Mouse (Mus musculus) midbrain, postnatal 0 days (tissue): ENCODE measurements at regions not wholly inside any gene's neighbourhood (a gene's known extent, or its start where the extent isn't known, plus 50 kb on each side); places are given as distances from the start of the nearest gene placed in this dataset.

Experiments used
- ATAC-seq: fragments of 200-750 bp; cut with Nextera tagmentation; 2 replicates; pipeline ENCODE4 v1.8.0; 2017; ENCODE audit warnings: moderate number of reproducible peaks, mild to moderate bottlenecking, moderate TSS enrichment, moderate library complexity; ENCODE audit not compliant: low FRiP score
- DNase-seq: peaks from one replicate; pipeline ENCODE4 v3.0.0-alpha.2; 2015; ENCODE audit warnings: low spot score
- H3K27ac ChIP-seq: fragments of 300-500 bp; sonication (generic); 2 replicates; pipeline ENCODE4 v1.5.1; 2014; ENCODE audit warnings: low read depth, mild to moderate bottlenecking, low read length, mixed read lengths
- H3K27me3 ChIP-seq: fragments of 300-500 bp; sonication (generic); 2 replicates; pipeline ENCODE4 v1.6.1; 2014; ENCODE audit warnings: low read length, control low read depth, mixed read lengths; ENCODE audit not compliant: insufficient read depth
- H3K36me3 ChIP-seq: fragments of 300-500 bp; sonication (generic); 2 replicates; pipeline ENCODE4 v1.6.1; 2014; ENCODE audit warnings: low read length, control low read depth, mixed read lengths; ENCODE audit not compliant: insufficient read depth
- H3K4me1 ChIP-seq: fragments of 300-500 bp; sonication (generic); 2 replicates; pipeline ENCODE4 v1.6.1; 2014; ENCODE audit warnings: mild to moderate bottlenecking, control low read depth, antibody characterized with exemption, low read length, mixed read lengths; ENCODE audit not compliant: insufficient read depth
- H3K4me2 ChIP-seq: fragments of 300-500 bp; sonication (generic); 2 replicates; pipeline ENCODE4 v1.6.1; 2014; ENCODE audit warnings: low read depth, mild to moderate bottlenecking, low read length, mixed read lengths; ENCODE audit not compliant: poor library complexity, severe bottlenecking
- H3K4me3 ChIP-seq: fragments of 300-500 bp; sonication (generic); 2 replicates; pipeline ENCODE4 v1.5.1; 2014; ENCODE audit warnings: low read depth, mild to moderate bottlenecking, low read length, moderate library complexity
- H3K9ac ChIP-seq: fragments of 300-500 bp; sonication (generic); replicated peaks from 2 replicates; pipeline ENCODE4 v1.6.1; 2014; ENCODE audit warnings: mild to moderate bottlenecking, low read length, moderate library complexity, mixed read lengths; ENCODE audit not compliant: poor library complexity, severe bottlenecking
- H3K9me3 ChIP-seq: fragments of 300-500 bp; sonication (generic); 2 replicates; pipeline ENCODE4 v1.6.1; 2016; ENCODE audit warnings: low read length, control low read depth
- CTCF ChIP-seq: IDR thresholded peaks from 2 replicates; pipeline ENCODE4 v1.5.1; 2016; ENCODE audit warnings: antibody characterized with exemption, mild to moderate bottlenecking
- WGBS: fragments of 180-500 bp; shearing (Covaris S2); extraction: QIAGEN DNeasy Blood & Tissue Kit; methylation state at CpG from one replicate; pipeline ENCODE4 v1.1.7; 2014; 5-methylcytosine and 5-hydroxymethylcytosine counted together

DNA sequence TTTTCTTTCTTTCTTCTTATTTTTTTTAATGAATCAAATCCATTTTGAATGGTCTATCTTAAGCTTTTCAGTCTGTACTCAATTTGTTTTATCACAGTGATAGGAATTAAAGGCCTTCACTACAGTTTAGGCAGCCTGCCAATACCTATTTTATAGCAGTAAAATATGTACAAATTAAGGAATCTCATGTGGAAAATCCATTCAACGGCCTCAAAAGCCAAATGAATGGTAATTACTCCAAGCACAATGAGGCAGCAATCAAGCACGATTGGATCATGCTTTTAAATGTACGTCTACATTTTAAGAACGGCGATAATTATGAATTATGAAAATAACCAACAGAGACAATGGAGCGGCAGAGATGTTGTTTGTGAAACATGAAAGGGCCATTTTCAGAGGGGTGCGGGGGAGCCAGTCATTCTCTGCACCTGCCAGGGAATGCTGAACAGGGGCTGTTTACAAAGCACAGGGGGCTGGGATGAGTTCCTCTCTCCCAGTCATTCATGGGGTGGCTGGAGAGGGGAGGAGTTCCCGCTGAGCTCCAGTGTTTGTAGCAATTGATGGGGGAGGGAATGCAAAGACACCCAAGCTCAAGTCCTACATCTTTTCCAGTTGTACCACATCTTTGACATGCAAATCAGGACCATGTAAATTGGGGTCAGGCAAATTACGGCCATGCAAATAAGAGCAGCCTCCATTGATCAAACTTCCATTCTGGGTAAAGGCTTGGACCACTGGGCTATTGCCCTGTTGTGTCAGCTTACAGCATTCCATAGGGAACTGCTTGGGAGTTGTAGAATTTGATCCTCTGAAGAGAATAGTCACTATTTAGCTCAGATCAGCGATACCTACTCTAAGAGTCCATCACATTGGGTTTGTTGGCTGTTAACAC lies 381.1 kb upstream of the Castor2 start:
- Histone ChIP-seq H3K4me2 (no peak overlapping the region), H3K4me1 (0 out of 2 replicates have a peak, but pooled peaks cover 2% of the 10 kb centered on the region), H3K27ac (no peak overlapping the region), H3K9ac (no peak overlapping the region), H3K9me3 (no peaks in the 10 kb centered on the region), H3K36me3 (no peaks in the 10 kb centered on the region), H3K27me3 (no peaks in the 10 kb centered on the region), H3K4me3 (no peak overlapping the region)
- no peak for TF ChIP-seq CTCF
- ATAC-seq: no peak
- WGBS: 30% methylated on average over 10 of the region's 10 CpGs
- peak; percentile 26 for DNase-seq

DNA sequence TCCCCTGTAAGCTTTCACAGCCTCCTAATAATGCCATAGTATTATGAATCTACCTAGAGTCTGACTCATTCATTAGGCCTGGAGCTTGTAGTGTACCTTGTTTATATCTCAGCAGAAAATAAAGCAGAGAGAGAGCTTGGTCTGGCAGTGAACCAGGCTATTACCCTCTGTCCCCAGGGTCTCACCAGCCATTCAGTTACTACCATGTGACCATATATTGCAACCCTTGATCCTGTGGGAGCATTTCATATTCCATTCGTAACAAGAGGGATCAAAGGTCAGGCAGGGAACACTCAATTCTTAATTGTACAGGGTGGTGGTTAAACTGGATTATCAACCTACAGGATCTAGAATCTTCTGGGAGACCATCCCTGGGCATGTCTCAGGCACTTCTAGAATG lies 383.7 kb upstream of the Castor2 start:
- 90% methylated on average over 1 of the region's 1 CpGs for WGBS
- ATAC-seq (no peak), DNase-seq (no peak)
- no peak overlapping the region for H3K27ac ChIP-seq
- H3K27me3 ChIP-seq: no peaks in the 10 kb centered on the region
- no peak overlapping the region for H3K4me2 ChIP-seq
- H3K9ac ChIP-seq: no peak overlapping the region
- TF ChIP-seq CTCF: no peak
- H3K9me3 ChIP-seq: no peaks in the 10 kb centered on the region
- H3K4me3 ChIP-seq: no peak overlapping the region
- 0 out of 2 replicates have a peak, but pooled peaks cover 2% of the 10 kb centered on the region for H3K4me1 ChIP-seq
- H3K36me3 ChIP-seq: no peaks in the 10 kb centered on the region

DNA sequence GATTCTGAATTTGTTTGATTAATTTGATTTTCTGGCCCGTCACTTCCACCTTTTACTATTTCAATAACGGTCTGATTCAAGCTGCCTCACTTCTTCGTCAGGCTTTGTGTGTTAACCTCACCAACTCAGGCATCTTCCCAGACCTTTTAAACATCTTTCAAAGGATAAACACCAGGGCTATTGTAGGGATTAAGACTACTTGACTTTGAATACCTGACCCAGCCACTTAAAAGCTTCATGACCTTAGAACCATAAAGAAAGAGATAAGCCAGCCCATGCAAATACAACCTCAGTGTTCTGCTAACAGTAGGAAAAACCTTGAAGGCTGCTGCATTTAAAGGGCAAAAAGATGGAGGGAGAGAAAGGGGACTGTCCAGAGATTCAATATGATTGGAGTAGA lies 386.9 kb upstream of the Castor2 start:
- DNase-seq: no peak
- H3K9ac ChIP-seq: no peak overlapping the region
- H3K27me3 ChIP-seq: no peaks in the 10 kb centered on the region
- no peak for ATAC-seq
- no peaks in the 10 kb centered on the region for H3K36me3 ChIP-seq
- H3K4me1 ChIP-seq: no peaks in the 10 kb centered on the region
- no peak overlapping the region for H3K4me3 ChIP-seq
- no peak overlapping the region for H3K4me2 ChIP-seq
- H3K27ac ChIP-seq: no peak overlapping the region
- 56% methylated on average over 3 of the region's 3 CpGs for WGBS
- no peak for TF ChIP-seq CTCF
- no peaks in the 10 kb centered on the region for H3K9me3 ChIP-seq

DNA sequence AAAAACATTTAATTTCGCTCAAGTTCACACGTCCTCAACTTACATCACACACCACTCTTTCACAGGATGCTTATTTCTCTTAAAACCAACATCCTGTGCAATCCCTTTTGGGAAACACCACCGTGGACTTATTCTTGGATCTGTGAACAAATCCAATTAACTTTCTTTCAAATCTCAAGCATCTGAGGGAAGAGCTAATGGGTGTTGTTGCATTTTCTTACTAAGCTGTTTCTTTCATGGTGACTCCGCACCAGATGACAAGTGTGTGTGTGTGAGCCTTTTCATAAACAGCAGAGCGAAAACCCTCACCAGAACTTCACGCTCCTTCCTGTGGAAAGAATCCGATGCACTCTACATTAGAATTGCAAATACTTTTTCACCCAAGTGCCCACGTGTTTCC lies 390.6 kb upstream of the Castor2 start:
- ATAC-seq (no peak), DNase-seq (no peak)
- no peak overlapping the region for H3K9ac ChIP-seq
- no peak overlapping the region for H3K27ac ChIP-seq
- H3K36me3 ChIP-seq: no peaks in the 10 kb centered on the region
- no peak overlapping the region for H3K4me2 ChIP-seq
- 25% methylated on average over 8 of the region's 8 CpGs for WGBS
- no peak overlapping the region for H3K4me3 ChIP-seq
- H3K4me1 ChIP-seq: no peaks in the 10 kb centered on the region
- H3K9me3 ChIP-seq: no peaks in the 10 kb centered on the region
- TF ChIP-seq CTCF: no peak
- no peaks in the 10 kb centered on the region for H3K27me3 ChIP-seq

DNA sequence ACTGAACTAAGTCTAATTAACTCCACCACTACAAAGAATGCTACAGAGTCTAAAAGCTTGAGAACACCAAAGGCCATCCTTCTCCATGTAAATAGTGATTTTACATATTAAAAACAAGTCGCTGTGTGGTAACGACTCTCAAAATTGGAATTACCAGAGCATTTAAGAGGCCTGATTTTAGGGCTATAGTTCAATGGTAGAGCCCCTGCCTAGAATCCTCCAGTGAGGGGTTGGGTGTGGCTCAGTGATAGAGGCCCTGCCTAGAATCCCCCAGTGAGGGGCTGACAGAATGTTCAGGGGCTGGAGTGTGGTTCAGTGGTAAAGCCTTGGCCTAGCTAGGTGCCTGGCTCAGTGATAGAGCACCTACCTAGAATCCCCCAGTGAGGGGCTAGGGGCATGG lies 413.3 kb upstream of the Castor2 start:
- Histone ChIP-seq H3K4me3 (no peak overlapping the region), H3K27me3 (no peaks in the 10 kb centered on the region), H3K36me3 (no peaks in the 10 kb centered on the region), H3K4me2 (no peak overlapping the region), H3K9me3 (no peaks in the 10 kb centered on the region), H3K4me1 (no peaks in the 10 kb centered on the region), H3K27ac (no peak overlapping the region), H3K9ac (no peak overlapping the region)
- ATAC-seq (no peak), DNase-seq (no peak)
- no peak for TF ChIP-seq CTCF
- 85% methylated on average over 2 of the region's 2 CpGs for WGBS

DNA sequence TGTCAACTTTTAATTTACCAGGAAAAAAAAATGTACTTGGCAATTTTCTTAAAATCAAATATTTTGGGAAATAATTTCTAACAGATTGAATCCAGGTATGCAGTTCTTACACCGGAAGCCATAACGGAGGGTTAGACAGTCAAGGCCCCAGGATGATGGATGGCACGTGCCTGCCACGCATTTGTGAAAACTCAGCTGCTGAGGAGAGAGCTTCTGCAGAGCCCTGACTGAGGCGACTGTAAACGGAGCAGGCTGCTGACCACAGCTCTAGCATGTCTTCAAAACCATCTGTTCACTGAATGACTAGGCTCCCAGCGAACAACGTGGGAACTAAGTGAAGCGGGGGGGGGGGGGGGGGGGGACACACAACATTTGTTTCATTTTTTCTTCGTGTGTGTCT lies 416.5 kb upstream of the Castor2 start:
- DNase-seq (peak; percentile 15), ATAC-seq (no peak)
- Histone ChIP-seq H3K36me3 (no peaks in the 10 kb centered on the region), H3K4me1 (no peaks in the 10 kb centered on the region), H3K9ac (no peak overlapping the region), H3K27me3 (no peaks in the 10 kb centered on the region), H3K4me2 (no peak overlapping the region), H3K27ac (no peak overlapping the region), H3K9me3 (no peaks in the 10 kb centered on the region), H3K4me3 (no peak overlapping the region)
- no peak for TF ChIP-seq CTCF
- WGBS: 73% methylated on average over 10 of the region's 10 CpGs
